Mouse (Mus musculus): ENCODE data around the gene Hist3h2ba. TPM values are rescaled to one million over a fixed set of nuclear protein-coding genes. Genes with fewer than 3 reads are reported as not detected.
A peak's percentile ranks its signal among the peaks of the same experiment; 100 is the strongest.

Hist3h2ba gene
- polyA plus RNA-seq, 1 experiment from 2014 or later = 395 TPM

DNA sequence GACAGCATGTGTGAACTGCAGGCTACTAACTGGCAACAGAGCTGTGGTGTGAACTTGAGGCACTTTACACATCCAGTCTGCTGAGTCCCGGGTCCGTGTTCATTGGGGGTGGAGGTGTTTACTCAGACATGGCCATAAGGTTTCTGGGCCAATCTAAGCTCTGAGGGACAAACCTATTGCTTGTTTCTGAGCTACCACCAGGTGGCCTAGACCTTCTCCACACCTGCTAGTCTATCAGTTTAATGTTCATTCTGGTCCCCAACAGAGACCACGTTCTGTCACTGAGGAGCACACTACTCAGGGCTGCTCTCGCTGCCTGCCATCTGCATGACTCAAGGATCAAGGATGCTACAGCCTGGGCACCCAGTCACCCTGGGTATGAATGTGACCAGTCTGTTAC is 17.1 kb upstream of the Hist3h2ba start:
- no peak for ATAC-seq
- no peaks in the 10 kb centered on the region for H3K9me3 ChIP-seq (ENCODE audit: control insufficient read depth, low read length)
- no peak overlapping the region for H3K4me3 ChIP-seq (replicated peaks; ENCODE audit: low read length)
- no peaks in the 10 kb centered on the region for H3K27me3 ChIP-seq (replicated peaks; ENCODE audit: control insufficient read depth, insufficient read depth, low read length)
- 79% methylated on average over 4 of the region's 4 CpGs for WGBS
- peaks cover 14% of the 10 kb centered on the region; the same call in 1 of the 2 replicates for H3K4me1 ChIP-seq (replicated peaks; ENCODE audit: control insufficient read depth, insufficient read depth, low read length)
- no peak overlapping the region for H3K27ac ChIP-seq (ENCODE audit: low read length)
- no peak overlapping the region for H3K4me2 ChIP-seq (ENCODE audit: low read length)
- H3K9ac ChIP-seq (replicated peaks; ENCODE audit: low read depth, low read length) = no peak overlapping the region
- H3K36me3 ChIP-seq (ENCODE audit: control insufficient read depth, insufficient read depth) = peaks cover 32% of the 10 kb centered on the region

DNA sequence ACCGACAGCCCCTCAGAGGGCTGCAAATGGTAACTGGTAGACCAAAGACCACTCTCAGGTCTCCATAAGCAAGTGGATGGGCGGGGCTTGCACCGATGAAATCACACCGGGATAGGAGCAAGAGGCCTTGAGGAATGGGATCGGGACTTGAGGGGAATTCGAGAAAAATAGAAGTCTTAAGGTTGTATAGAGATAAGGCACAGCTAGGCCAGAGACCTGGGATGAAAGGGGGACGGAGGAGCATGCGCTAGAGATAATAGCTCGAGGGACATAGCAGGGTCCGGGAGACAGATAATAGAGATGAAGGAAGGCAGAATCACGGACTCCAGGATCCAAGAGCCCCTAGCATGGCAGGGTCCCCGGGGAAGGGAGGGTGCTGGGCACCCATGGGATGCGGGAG is 10.8 kb upstream of the Hist3h2ba start:
- Histone ChIP-seq H3K9me3 (ENCODE audit: control insufficient read depth, low read length) (no peaks in the 10 kb centered on the region), H3K27me3 (replicated peaks; ENCODE audit: control insufficient read depth, insufficient read depth, low read length) (no peaks in the 10 kb centered on the region), H3K4me2 (ENCODE audit: low read length) (peak overlapping the region; percentile 96), H3K4me3 (replicated peaks; ENCODE audit: low read length) (peak overlapping the region; percentile 94), H3K36me3 (ENCODE audit: control insufficient read depth, insufficient read depth) (peaks cover 21% of the 10 kb centered on the region), H3K9ac (replicated peaks; ENCODE audit: low read depth, low read length) (peak overlapping the region; percentile 98), H3K4me1 (replicated peaks; ENCODE audit: control insufficient read depth, insufficient read depth, low read length) (peaks cover 19% of the 10 kb centered on the region), H3K27ac (ENCODE audit: low read length) (peak overlapping the region; percentile 84)
- no peak; the same call in 1 of the 2 replicates for ATAC-seq
- under 1% methylated on average over 13 of the region's 13 CpGs for WGBS

DNA sequence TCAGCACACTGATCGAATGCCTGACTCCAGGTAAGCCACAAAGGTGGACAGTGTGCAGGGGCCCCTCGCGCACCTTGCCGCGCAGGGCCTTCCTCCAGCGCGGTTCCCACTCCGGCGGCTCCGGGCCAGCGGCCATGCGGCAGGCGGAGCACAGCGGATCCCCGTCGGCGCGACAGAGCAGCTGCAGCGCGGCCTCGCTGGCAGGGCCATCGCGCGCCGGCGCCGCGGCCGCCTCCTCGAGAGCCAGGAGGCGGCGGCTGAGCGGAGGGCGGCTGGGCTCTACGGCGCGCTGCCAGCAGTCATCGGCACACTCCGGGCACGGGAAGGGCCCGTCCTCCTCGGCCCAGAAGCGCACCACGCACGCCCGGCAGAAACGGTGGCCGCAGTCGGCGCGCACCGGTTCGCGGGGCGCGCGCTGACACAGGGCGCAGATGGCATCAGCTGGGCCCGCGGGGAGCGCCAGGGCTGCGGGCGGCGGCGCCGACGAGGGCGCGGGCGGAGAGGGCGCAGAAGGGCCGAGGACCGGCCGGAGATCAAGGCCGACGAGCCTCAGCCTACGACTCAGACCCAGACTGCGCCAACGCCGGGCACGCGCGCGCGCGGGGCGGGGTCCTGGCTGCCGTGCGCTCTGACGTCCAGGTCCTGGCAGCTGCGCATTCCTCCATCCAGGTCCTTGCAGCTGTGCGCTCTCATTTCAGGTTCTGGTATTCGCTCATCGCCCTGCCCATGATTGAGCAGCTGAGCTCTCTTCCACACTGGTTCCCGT is 10.2 kb upstream of the Hist3h2ba start, which contains the start of gene Rnf187:
Gene Rnf187 (minus strand): TSS at position 595 of the 766 bp plus-strand sequence.
- Histone ChIP-seq H3K4me3 (replicated peaks; ENCODE audit: low read length) (peak within 1 kb of the TSS; percentile 94), H3K4me1 (replicated peaks; ENCODE audit: control insufficient read depth, insufficient read depth, low read length) (peaks cover 19% of the 10 kb centered on the region), H3K36me3 (ENCODE audit: control insufficient read depth, insufficient read depth) (peaks cover 15% of the 10 kb centered on the region), H3K9ac (replicated peaks; ENCODE audit: low read depth, low read length) (peak within 1 kb of the TSS; percentile 98), H3K4me2 (ENCODE audit: low read length) (peak within 1 kb of the TSS; percentile 96), H3K27ac (ENCODE audit: low read length) (peak within 1 kb of the TSS; percentile 84), H3K9me3 (ENCODE audit: control insufficient read depth, low read length) (no peaks in the 10 kb centered on the region), H3K27me3 (replicated peaks; ENCODE audit: control insufficient read depth, insufficient read depth, low read length) (no peaks in the 10 kb centered on the region)
- WGBS = under 1% methylated on average over 82 of the region's 95 CpGs
- peak; percentile 98 for ATAC-seq

DNA sequence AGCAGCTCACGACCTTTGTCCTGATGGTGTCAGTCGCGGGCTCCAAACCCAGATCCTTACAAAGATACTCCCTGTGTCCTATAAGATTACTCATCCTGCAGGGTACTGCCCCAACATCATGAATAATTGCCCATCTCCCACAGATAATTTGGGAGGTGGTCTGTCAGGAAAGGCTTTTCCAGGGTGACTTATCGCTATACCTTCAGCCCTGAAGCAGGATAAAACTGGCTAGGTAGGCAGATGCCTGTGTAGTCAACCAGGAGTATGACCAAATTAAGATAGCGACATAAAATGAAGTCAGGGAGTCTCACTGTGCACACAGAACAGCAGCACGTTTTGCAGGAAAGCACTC is 9.7 kb upstream of the Hist3h2ba start:
- no peaks in the 10 kb centered on the region for H3K27me3 ChIP-seq (replicated peaks; ENCODE audit: control insufficient read depth, insufficient read depth, low read length)
- peaks cover 19% of the 10 kb centered on the region for H3K4me1 ChIP-seq (replicated peaks; ENCODE audit: control insufficient read depth, insufficient read depth, low read length)
- WGBS = 14% methylated on average over 6 of the region's 6 CpGs
- peak overlapping the region; percentile 98 for H3K9ac ChIP-seq (replicated peaks; ENCODE audit: low read depth, low read length)
- H3K4me2 ChIP-seq (ENCODE audit: low read length) = peak overlapping the region; percentile 96
- peak overlapping the region; percentile 94 for H3K4me3 ChIP-seq (replicated peaks; ENCODE audit: low read length)
- ATAC-seq = peak; percentile 21; the same call in 1 of the 2 replicates
- no peaks in the 10 kb centered on the region for H3K9me3 ChIP-seq (ENCODE audit: control insufficient read depth, low read length)
- H3K27ac ChIP-seq (ENCODE audit: low read length) = peak overlapping the region; percentile 84
- peaks cover 10% of the 10 kb centered on the region for H3K36me3 ChIP-seq (ENCODE audit: control insufficient read depth, insufficient read depth)

DNA sequence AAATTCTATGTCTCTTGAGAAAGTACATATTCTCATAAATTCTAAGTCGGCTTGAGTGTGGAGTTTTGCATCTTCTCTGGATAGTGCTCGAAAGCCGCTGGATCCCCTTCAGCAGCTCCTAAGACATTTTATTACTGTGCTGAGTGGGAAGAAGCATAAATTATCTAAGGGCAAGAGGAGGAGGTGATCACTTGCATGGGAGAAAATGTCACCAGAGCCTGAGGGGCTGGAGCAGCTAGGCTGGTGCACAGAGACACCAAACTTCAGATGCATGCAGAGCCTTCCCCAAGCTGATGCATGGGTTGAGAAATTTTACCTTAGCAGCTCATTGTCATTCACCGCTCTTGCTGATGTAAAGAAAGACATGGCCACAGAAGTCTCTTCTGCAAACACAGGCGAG is 4.6 kb upstream of the Hist3h2ba start:
- no peak overlapping the region for H3K4me2 ChIP-seq (ENCODE audit: low read length)
- H3K27me3 ChIP-seq (replicated peaks; ENCODE audit: control insufficient read depth, insufficient read depth, low read length) = no peaks in the 10 kb centered on the region
- peaks cover 2% of the 10 kb centered on the region; the same call in 1 of the 2 replicates for H3K4me1 ChIP-seq (replicated peaks; ENCODE audit: control insufficient read depth, insufficient read depth, low read length)
- H3K27ac ChIP-seq (ENCODE audit: low read length) = no peak overlapping the region
- H3K9ac ChIP-seq (replicated peaks; ENCODE audit: low read depth, low read length) = no peak overlapping the region
- no peaks in the 10 kb centered on the region for H3K36me3 ChIP-seq (ENCODE audit: control insufficient read depth, insufficient read depth)
- H3K4me3 ChIP-seq (replicated peaks; ENCODE audit: low read length) = no peak overlapping the region
- 82% methylated on average over 5 of the region's 5 CpGs for WGBS
- no peaks in the 10 kb centered on the region for H3K9me3 ChIP-seq (ENCODE audit: control insufficient read depth, low read length)
- no peak for ATAC-seq

DNA sequence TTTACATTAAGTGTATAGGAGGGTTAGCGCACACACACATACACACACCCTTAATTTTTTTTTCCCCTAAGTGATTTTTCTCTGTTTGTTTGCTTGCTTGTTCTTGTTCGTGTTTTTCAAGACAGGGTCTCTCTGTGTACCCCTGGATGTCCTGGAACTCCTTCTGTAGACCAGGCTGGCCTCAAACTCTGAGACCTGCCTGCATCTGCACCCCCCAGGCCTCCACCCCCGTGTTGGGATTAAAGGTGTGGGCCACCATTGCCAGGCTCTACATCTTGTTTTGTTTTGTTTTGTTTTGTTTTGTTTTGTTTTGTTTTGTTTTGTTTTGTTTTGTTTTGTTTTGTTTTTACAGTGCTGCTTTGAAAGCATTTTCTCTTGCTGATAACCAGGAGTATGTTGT is 1.4 kb upstream of the Hist3h2ba start:
- peak overlapping the region; percentile 74 for H3K9ac ChIP-seq (replicated peaks; ENCODE audit: low read depth, low read length)
- H3K36me3 ChIP-seq (ENCODE audit: control insufficient read depth, insufficient read depth) = no peaks in the 10 kb centered on the region
- peak overlapping the region; percentile 86 for H3K4me2 ChIP-seq (ENCODE audit: low read length)
- WGBS = 75% methylated on average over 3 of the region's 3 CpGs
- ATAC-seq = no peak
- peak overlapping the region; percentile 100 for H3K27ac ChIP-seq (ENCODE audit: low read length)
- peaks cover 17% of the 10 kb centered on the region for H3K4me1 ChIP-seq (replicated peaks; ENCODE audit: control insufficient read depth, insufficient read depth, low read length)
- H3K9me3 ChIP-seq (ENCODE audit: control insufficient read depth, low read length) = no peaks in the 10 kb centered on the region
- no peak overlapping the region; the same call in 1 of the 2 replicates for H3K4me3 ChIP-seq (replicated peaks; ENCODE audit: low read length)
- H3K27me3 ChIP-seq (replicated peaks; ENCODE audit: control insufficient read depth, insufficient read depth, low read length) = no peaks in the 10 kb centered on the region

DNA sequence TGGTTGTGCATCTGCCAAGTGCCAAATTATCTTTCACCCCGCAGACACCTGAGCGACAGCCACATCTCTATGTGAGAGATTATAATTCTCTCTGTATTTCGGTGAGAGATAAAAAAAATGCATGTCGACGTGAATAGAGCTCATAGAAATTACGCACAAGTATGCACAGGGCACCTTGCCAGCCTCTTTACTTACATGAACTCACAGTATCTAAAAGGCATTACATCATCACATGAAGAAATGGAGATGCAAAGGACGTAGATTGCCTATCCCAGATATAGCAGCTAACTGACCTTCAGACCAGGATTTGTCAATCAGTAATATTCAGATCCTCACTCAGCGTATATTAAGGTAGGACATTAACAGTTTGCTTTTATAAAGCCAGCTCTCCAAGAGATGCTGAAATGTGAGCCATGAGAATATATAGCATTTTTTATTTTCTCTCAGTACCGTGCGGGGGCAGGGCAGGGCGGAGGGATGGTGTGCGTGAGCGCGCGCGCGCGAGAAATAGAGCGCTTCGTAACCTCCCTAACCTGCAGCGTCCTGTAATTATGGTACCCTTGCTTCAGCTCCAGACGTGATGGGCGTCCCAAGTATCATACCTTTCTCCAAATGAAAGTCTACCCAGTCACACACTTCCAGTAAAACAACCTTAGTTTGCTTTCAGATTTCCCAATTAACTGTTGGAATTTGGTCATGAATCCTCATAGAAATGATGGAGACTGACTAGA is 757 bp upstream of the Hist3h2ba start:
- Histone ChIP-seq H3K27ac (ENCODE audit: low read length) (peak overlapping the region; percentile 100), H3K4me2 (ENCODE audit: low read length) (peak overlapping the region; percentile 86), H3K36me3 (ENCODE audit: control insufficient read depth, insufficient read depth) (no peaks in the 10 kb centered on the region), H3K9me3 (ENCODE audit: control insufficient read depth, low read length) (no peaks in the 10 kb centered on the region), H3K27me3 (replicated peaks; ENCODE audit: control insufficient read depth, insufficient read depth, low read length) (no peaks in the 10 kb centered on the region), H3K4me3 (replicated peaks; ENCODE audit: low read length) (peak overlapping the region; percentile 52), H3K4me1 (replicated peaks; ENCODE audit: control insufficient read depth, insufficient read depth, low read length) (peaks cover 20% of the 10 kb centered on the region), H3K9ac (replicated peaks; ENCODE audit: low read depth, low read length) (peak overlapping the region; percentile 74)
- peak; percentile 57 for ATAC-seq
- WGBS = 3% methylated on average over 23 of the region's 23 CpGs

DNA sequence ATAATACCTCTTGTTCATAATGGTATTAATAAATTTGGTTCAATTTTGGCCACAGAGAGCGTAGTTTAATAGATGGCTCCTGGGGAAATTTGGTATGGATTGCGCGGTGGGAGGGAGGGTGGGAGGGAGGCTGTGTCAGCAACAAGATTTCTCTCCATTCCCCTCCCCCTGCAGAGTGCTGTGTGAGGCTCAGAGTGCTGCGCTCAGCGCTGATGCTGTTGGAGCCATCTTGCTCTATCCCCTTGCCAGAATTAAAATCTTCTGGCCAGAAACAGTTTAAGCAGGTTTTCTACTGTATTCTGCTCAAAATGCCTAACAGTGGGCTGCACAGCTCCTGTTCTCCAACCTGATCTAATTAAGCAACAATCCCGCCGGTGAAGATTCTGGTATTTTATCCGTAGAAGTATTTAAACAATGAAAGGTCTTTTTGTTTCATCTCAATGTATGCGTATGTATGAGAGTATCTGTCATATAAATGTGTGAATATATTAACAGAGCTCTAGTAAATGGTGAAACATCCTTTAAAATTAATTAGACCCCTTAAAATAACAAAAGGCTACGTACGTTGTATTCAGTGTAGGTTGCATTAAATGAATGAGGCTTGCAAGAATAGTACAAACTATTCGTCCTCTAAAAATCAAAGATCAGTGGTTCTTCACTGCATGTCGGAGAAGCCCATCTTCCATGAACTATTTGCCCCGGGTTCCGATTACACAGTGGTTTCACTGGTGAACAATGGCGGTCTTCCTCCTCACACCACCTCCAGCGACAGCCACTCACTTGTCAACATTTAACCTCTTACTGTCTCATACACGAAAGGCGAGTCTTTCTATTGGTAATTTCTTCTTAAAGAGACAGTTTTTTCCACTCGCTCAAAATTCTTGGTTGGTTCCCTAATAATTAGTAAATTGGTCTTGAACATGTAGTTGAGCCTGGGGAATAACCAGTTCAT is 1.0 kb downstream of the Hist3h2ba start:
- Histone ChIP-seq H3K27me3 (replicated peaks; ENCODE audit: control insufficient read depth, insufficient read depth, low read length) (no peaks in the 10 kb centered on the region), H3K4me2 (ENCODE audit: low read length) (peak overlapping the region; percentile 86), H3K4me3 (replicated peaks; ENCODE audit: low read length) (peak overlapping the region; percentile 52), H3K27ac (ENCODE audit: low read length) (peak overlapping the region; percentile 100), H3K36me3 (ENCODE audit: control insufficient read depth, insufficient read depth) (no peaks in the 10 kb centered on the region), H3K9ac (replicated peaks; ENCODE audit: low read depth, low read length) (peak overlapping the region; percentile 89), H3K4me1 (replicated peaks; ENCODE audit: control insufficient read depth, insufficient read depth, low read length) (peaks cover 22% of the 10 kb centered on the region), H3K9me3 (ENCODE audit: control insufficient read depth, low read length) (no peaks in the 10 kb centered on the region)
- WGBS = under 1% methylated on average over 20 of the region's 20 CpGs
- ATAC-seq = peak; percentile 67
